Mouse (Mus musculus): Measurements from ENCODE around the gene Mfap1b. TPM values are rescaled to one million over a fixed set of nuclear protein-coding genes. Genes with fewer than 3 reads are reported as not detected.

The Mfap1b gene
- polyA plus RNA-seq, 1 experiment from 2014 or later = 53.7 TPM

DNA sequence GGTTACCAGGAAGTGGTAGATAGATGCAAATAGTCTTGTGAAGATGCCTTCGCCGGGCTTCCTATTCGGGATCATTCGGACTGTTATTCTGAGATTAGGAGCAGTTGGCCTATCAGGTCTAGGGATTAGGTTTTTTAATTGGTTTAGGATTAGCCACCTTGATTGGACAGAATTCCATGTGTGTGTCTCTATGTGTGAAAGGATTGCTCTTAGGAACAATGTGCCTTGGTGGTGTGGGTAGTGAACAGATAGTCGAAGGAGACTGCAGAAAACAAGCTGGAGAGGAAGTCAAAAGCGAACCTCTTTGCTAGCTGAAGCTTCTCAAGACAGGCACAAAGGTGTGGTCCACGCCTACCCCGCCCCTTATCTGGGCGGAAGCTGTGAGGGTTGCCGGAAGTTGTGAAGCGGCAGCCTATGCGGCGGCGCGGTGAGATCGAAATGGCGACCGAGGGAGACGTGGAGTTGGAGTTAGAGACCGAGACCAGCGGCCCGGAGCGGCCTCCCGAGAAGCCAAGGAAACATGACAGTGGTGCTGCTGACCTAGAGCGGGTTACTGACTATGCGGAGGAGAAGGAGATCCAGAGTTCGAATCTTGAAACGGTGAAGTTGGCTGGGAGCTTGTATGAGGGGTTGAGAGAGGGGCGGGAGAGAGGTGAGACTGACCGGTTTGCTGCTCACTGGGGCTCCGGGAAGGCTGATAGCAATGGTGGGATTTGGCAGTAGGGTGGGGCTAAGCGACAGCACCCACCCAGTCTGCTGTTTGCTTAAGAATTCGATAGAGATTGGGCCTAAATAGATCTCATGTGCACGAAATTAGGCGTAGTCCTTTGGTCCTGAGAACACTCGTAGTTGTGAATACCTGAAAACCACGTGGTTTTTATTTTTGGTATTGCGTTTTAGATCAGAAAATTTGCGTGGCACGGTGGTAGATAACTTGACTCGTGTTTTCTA lies 16.9 kb downstream of the Mfap1b start, which contains the start of gene Serinc4:
TSS of gene Serinc4 (minus strand) at position 90 of the 951 bp plus-strand sequence.
- ATAC-seq (replicated peaks; ENCODE audit: low FRiP score) = peak; percentile 95
- peaks cover 61% of the 10 kb centered on the region for H3K36me3 ChIP-seq
- WGBS = 5% methylated on average over 41 of the region's 41 CpGs

DNA sequence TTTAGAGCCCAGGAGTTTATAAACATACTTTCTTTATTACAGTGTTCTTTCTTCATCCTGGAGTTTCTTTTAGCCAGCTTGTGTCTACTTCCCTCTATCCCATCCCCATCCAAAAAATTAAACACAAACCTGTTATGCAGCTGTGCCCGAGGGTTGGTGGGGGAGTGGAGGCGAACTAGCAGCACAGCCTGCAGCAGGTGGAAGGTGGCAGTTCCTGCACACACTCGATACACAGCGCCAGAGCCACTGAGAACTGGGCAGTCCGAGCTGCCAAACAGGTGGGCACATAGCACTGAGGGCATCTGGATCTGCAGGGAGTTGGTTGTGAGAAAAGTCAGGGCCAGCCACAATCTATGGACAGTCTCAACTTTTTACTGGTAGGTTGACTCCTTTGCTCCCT lies 18.3 kb downstream of the Mfap1b start:
- no peak for ATAC-seq (replicated peaks; ENCODE audit: low FRiP score)
- no peaks in the 10 kb centered on the region for H3K9me3 ChIP-seq (replicated peaks)
- H3K4me3 ChIP-seq (replicated peaks) = no peak overlapping the region
- WGBS = 83% methylated on average over 5 of the region's 5 CpGs
- no peak overlapping the region for H3K9ac ChIP-seq
- peaks cover 26% of the 10 kb centered on the region for H3K4me1 ChIP-seq
- H3K4me2 ChIP-seq = no peak overlapping the region
- H3K27me3 ChIP-seq = no peaks in the 10 kb centered on the region
- H3K27ac ChIP-seq = no peak overlapping the region
- peaks cover 63% of the 10 kb centered on the region for H3K36me3 ChIP-seq

More for the DNA sequence above, 16.9 kb downstream of the Mfap1b start, which contains the start of gene Serinc4:
- Histone ChIP-seq H3K9ac (peak within 1 kb of the TSS; percentile 69), H3K27me3 (no peaks in the 10 kb centered on the region), H3K4me1 (peaks cover 17% of the 10 kb centered on the region), H3K4me2 (peak within 1 kb of the TSS; percentile 62), H3K4me3 (replicated peaks) (peak within 1 kb of the TSS; percentile 83), H3K9me3 (replicated peaks) (no peaks in the 10 kb centered on the region), H3K27ac (peak within 1 kb of the TSS; percentile 88)

GRCm38 (mm10) chr2:121453917-121454316 lies 19.9 kb downstream of the Mfap1b start:
- H3K4me3 ChIP-seq (replicated peaks) = no peak overlapping the region
- no peak overlapping the region for H3K27ac ChIP-seq
- no peaks in the 10 kb centered on the region for H3K9me3 ChIP-seq (replicated peaks)
- no peaks in the 10 kb centered on the region for H3K27me3 ChIP-seq
- H3K4me1 ChIP-seq = peaks cover 31% of the 10 kb centered on the region
- H3K36me3 ChIP-seq = peaks cover 49% of the 10 kb centered on the region
- no peak overlapping the region for H3K9ac ChIP-seq
- 89% methylated on average over 6 of the region's 6 CpGs for WGBS
- ATAC-seq (replicated peaks; ENCODE audit: low FRiP score) = no peak
- no peak overlapping the region for H3K4me2 ChIP-seq

- H3K9me3 ChIP-seq (replicated peaks) = no peaks in the 10 kb centered on the region
- no peaks in the 10 kb centered on the region for H3K27me3 ChIP-seq
- WGBS = 77% methylated on average over 4 of the region's 4 CpGs
- ATAC-seq (replicated peaks; ENCODE audit: low FRiP score) = no peak
- H3K27ac ChIP-seq = no peak within 1 kb of the TSS
- no peak within 1 kb of the TSS for H3K4me2 ChIP-seq
- H3K4me1 ChIP-seq = peaks cover 32% of the 10 kb centered on the region
- H3K9ac ChIP-seq = no peak within 1 kb of the TSS
- H3K4me3 ChIP-seq (replicated peaks) = no peak within 1 kb of the TSS
- peaks cover 42% of the 10 kb centered on the region for H3K36me3 ChIP-seq
Observed at GRCm38 (mm10) chr2:121452990-121453389, 20.9 kb downstream of the Mfap1b start, which contains the start of gene Hypk. Hypk (plus strand) TSS chr2:121453290.

- Histone ChIP-seq H3K4me3 (replicated peaks) (no peak overlapping the region), H3K9ac (no peak overlapping the region), H3K27me3 (no peaks in the 10 kb centered on the region), H3K4me1 (peaks cover 33% of the 10 kb centered on the region), H3K4me2 (no peak overlapping the region), H3K9me3 (replicated peaks) (no peaks in the 10 kb centered on the region), H3K27ac (no peak overlapping the region), H3K36me3 (peaks cover 42% of the 10 kb centered on the region)
- WGBS = 83% methylated on average over 4 of the region's 4 CpGs
- ATAC-seq (replicated peaks; ENCODE audit: low FRiP score) = no peak
Observed at GRCm38 (mm10) chr2:121452361-121452760, 21.5 kb downstream of the Mfap1b start.

GRCm38 (mm10) chr2:121450093-121450492 lies 23.8 kb downstream of the Mfap1b start:
- H3K4me1 ChIP-seq = peaks cover 27% of the 10 kb centered on the region
- peak overlapping the region; percentile 98 for H3K27ac ChIP-seq
- H3K4me3 ChIP-seq (replicated peaks) = peak overlapping the region; percentile 100
- no peaks in the 10 kb centered on the region for H3K27me3 ChIP-seq
- no peaks in the 10 kb centered on the region for H3K9me3 ChIP-seq (replicated peaks)
- ATAC-seq (replicated peaks; ENCODE audit: low FRiP score) = no peak
- WGBS = 0% methylated on average over 7 of the region's 7 CpGs
- peaks cover 40% of the 10 kb centered on the region for H3K36me3 ChIP-seq
- peak overlapping the region; percentile 99 for H3K9ac ChIP-seq
- peak overlapping the region; percentile 85 for H3K4me2 ChIP-seq

- Histone ChIP-seq H3K9me3 (replicated peaks) (no peaks in the 10 kb centered on the region), H3K9ac (peak overlapping the region; percentile 99), H3K4me3 (replicated peaks) (peak overlapping the region; percentile 100), H3K4me2 (peak overlapping the region; percentile 85), H3K27ac (peak overlapping the region; percentile 98), H3K27me3 (no peaks in the 10 kb centered on the region), H3K36me3 (peaks cover 35% of the 10 kb centered on the region), H3K4me1 (peaks cover 27% of the 10 kb centered on the region)
- ATAC-seq (replicated peaks; ENCODE audit: low FRiP score) = peak; percentile 65
- WGBS = under 1% methylated on average over 54 of the region's 54 CpGs
Observed at GRCm38 (mm10) chr2:121449545-121450011, 24.3 kb downstream of the Mfap1b start.

DNA sequence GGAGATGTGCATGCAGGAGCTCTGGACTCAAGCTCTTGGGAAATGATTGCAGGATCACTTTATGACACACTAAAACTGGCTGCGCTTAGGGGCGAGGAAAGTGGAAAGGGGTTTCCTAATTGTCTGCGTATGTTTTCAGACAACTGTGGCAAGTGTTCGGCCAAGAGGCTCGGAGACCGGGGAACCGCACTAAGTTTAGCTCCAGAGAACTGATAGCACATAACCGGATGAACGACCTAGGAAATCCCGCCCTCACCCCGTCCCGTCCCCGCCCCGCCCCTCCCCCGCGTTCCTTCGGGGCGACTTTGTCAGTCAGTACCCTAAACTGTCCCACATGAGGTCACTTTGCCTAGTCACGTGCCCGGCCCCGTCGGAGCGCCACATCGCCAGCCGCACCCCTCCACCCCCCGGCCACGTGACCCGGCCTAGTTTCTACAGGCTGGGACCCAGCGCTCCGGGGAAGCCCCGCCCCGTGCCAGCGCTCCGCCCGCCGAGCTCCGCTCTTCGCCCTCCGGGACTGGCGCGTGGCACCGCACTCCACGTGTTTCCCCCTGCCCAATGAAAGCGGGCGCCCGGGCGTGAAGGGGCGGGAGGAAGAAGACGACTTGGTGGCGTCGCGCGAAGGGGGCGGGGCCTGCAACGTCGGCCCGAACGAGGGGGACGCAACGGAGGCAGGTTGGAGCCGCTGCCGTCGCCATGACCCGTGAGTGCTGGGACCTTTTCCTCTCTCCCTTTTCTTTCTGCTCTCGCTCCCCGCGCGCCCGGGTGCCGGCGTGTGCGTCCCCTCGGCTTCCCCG lies 24.9 kb downstream of the Mfap1b start, which contains the start of gene Serf2:
TSS of gene Serf2 (plus strand) at position 457 of the 797 bp plus-strand sequence.
- 2% methylated on average over 63 of the region's 74 CpGs for WGBS

DNA sequence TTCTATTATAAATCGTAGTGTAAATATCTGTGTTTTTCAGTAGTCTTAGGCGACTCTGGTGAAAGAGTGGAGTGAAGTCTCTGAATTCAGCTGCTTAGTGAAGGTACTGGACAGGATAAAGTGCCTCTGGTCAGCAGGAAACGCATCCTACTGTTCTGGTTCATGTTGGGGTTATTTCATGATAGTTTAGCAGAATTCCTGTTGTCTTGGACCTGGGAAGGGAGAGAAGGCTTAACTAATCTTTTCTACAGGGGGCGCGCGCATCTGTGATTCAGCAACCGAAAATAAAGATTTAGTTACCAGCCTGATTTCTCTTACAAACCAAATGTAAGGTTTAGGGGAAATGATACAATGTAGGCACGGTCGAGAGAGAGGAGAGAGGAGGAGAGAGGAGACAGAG lies 25.7 kb downstream of the Mfap1b start:
- H3K27ac ChIP-seq = peak overlapping the region; percentile 98
- peaks cover 21% of the 10 kb centered on the region for H3K36me3 ChIP-seq
- peak overlapping the region; percentile 100 for H3K4me3 ChIP-seq (replicated peaks)
- no peaks in the 10 kb centered on the region for H3K27me3 ChIP-seq
- H3K4me1 ChIP-seq = peaks cover 29% of the 10 kb centered on the region
- peak overlapping the region; percentile 85 for H3K4me2 ChIP-seq
- no peak for ATAC-seq (replicated peaks; ENCODE audit: low FRiP score)
- 14% methylated on average over 9 of the region's 9 CpGs for WGBS
- peak overlapping the region; percentile 60 for H3K9ac ChIP-seq
- no peaks in the 10 kb centered on the region for H3K9me3 ChIP-seq (replicated peaks)

More for the DNA sequence above, 24.9 kb downstream of the Mfap1b start, which contains the start of gene Serf2:
- Histone ChIP-seq H3K36me3 (peaks cover 29% of the 10 kb centered on the region), H3K4me2 (peak within 1 kb of the TSS; percentile 85), H3K4me1 (peaks cover 27% of the 10 kb centered on the region), H3K9ac (peak within 1 kb of the TSS; percentile 99), H3K4me3 (replicated peaks) (peak within 1 kb of the TSS; percentile 100), H3K27ac (peak within 1 kb of the TSS; percentile 98), H3K27me3 (no peaks in the 10 kb centered on the region), H3K9me3 (replicated peaks) (no peaks in the 10 kb centered on the region)
- ATAC-seq (replicated peaks; ENCODE audit: low FRiP score) = peak; percentile 99

- H3K27me3 ChIP-seq = no peaks in the 10 kb centered on the region
- H3K4me2 ChIP-seq = no peak overlapping the region
- H3K27ac ChIP-seq = no peak overlapping the region
- H3K4me1 ChIP-seq = peaks cover 35% of the 10 kb centered on the region
- no peaks in the 10 kb centered on the region for H3K9me3 ChIP-seq (replicated peaks)
- no peak overlapping the region for H3K9ac ChIP-seq
- peaks cover 9% of the 10 kb centered on the region for H3K36me3 ChIP-seq
- no peak overlapping the region for H3K4me3 ChIP-seq (replicated peaks)
- WGBS = 75% methylated on average over 3 of the region's 3 CpGs
- no peak for ATAC-seq (replicated peaks; ENCODE audit: low FRiP score)
Observed at GRCm38 (mm10) chr2:121447006-121447405, 26.9 kb downstream of the Mfap1b start.

- H3K27me3 ChIP-seq = no peaks in the 10 kb centered on the region
- no peak for ATAC-seq (replicated peaks; ENCODE audit: low FRiP score)
- H3K9me3 ChIP-seq (replicated peaks) = no peaks in the 10 kb centered on the region
- H3K4me3 ChIP-seq (replicated peaks) = no peak overlapping the region
- no peak overlapping the region for H3K9ac ChIP-seq
- H3K4me1 ChIP-seq = peaks cover 39% of the 10 kb centered on the region
- WGBS = 88% methylated on average over 4 of the region's 4 CpGs
- H3K27ac ChIP-seq = no peak overlapping the region
- peaks cover 7% of the 10 kb centered on the region for H3K36me3 ChIP-seq
- H3K4me2 ChIP-seq = no peak overlapping the region
Observed at GRCm38 (mm10) chr2:121446506-121446905, 27.4 kb downstream of the Mfap1b start.

Measured in kidney, embryonic 15.5 days (tissue).